Mouse (Mus musculus): ENCODE data around the gene Anapc11.
"Not testable (repeated sequence)": the region's sequence is repeated elsewhere in the genome, so short reads cannot be mapped to it uniquely, and the experiment has no call there.

The Anapc11 gene

GRCm38 (mm10) chr11:120598283-120598989, at the start of gene Anapc11, which contains the start of gene Alyref:
Anapc11 (plus strand) TSS chr11:120598421.
Alyref (minus strand) TSS chr11:120598365.
- DNase-seq (ENCODE audit: low read depth, low spot score), result peak; percentile 99

GRCm38 (mm10) chr11:120548786-120549167, 49.4 kb upstream of the Anapc11 start:
- no peak for DNase-seq (ENCODE audit: low read depth, low spot score)

GRCm38 (mm10) chr11:120549168-120549945, 48.9 kb upstream of the Anapc11 start, which contains the start of gene Mcrip1:
Mcrip1 (minus strand) TSS chr11:120549727.
- peak; percentile 94 for DNase-seq (ENCODE audit: low read depth, low spot score)

- no peak for DNase-seq (ENCODE audit: low read depth, low spot score)
Observed at GRCm38 (mm10) chr11:120549986-120550809, 48.0 kb upstream of the Anapc11 start.

- DNase-seq (ENCODE audit: low read depth, low spot score), result no peak
Observed at GRCm38 (mm10) chr11:120550810-120551440, 47.3 kb upstream of the Anapc11 start, which contains the start of gene Ppp1r27. Ppp1r27 (minus strand) TSS chr11:120551132.

- DNase-seq (ENCODE audit: low read depth, low spot score), result no peak
Observed at GRCm38 (mm10) chr11:120552736-120553135, 45.5 kb upstream of the Anapc11 start.

- DNase-seq (ENCODE audit: low read depth, low spot score), result no peak
Observed at GRCm38 (mm10) chr11:120554834-120555233, 43.4 kb upstream of the Anapc11 start.

GRCm38 (mm10) chr11:120555260-120555659, 43.0 kb upstream of the Anapc11 start:
- DNase-seq (ENCODE audit: low read depth, low spot score), result no peak

- not testable (repeated sequence) for DNase-seq (ENCODE audit: low read depth, low spot score)
Observed at GRCm38 (mm10) chr11:120558843-120559242, 39.4 kb upstream of the Anapc11 start.

- DNase-seq (ENCODE audit: low read depth, low spot score), result no peak
Observed at GRCm38 (mm10) chr11:120560952-120561728, 37.1 kb upstream of the Anapc11 start.

- DNase-seq (ENCODE audit: low read depth, low spot score), result no peak
Observed at GRCm38 (mm10) chr11:120562949-120563348, 35.3 kb upstream of the Anapc11 start.

GRCm38 (mm10) chr11:120565114-120565513, 33.1 kb upstream of the Anapc11 start:
- no peak for DNase-seq (ENCODE audit: low read depth, low spot score)

GRCm38 (mm10) chr11:120568324-120568723, 29.9 kb upstream of the Anapc11 start:
- no peak for DNase-seq (ENCODE audit: low read depth, low spot score)

- no peak for DNase-seq (ENCODE audit: low read depth, low spot score)
Observed at GRCm38 (mm10) chr11:120571122-120571521, 27.1 kb upstream of the Anapc11 start.

- no peak for DNase-seq (ENCODE audit: low read depth, low spot score)
Observed at GRCm38 (mm10) chr11:120571754-120572416, 26.3 kb upstream of the Anapc11 start.

GRCm38 (mm10) chr11:120572417-120572751, 25.8 kb upstream of the Anapc11 start:
- DNase-seq (ENCODE audit: low read depth, low spot score), result no peak

GRCm38 (mm10) chr11:120572752-120573584, 25.3 kb upstream of the Anapc11 start, which contains the start of gene P4hb:
P4hb (minus strand) TSS chr11:120573253.
- peak; percentile 100 for DNase-seq (ENCODE audit: low read depth, low spot score)

- peak; percentile 87 for DNase-seq (ENCODE audit: low read depth, low spot score)
Observed at GRCm38 (mm10) chr11:120573585-120574277, 24.5 kb upstream of the Anapc11 start.

GRCm38 (mm10) chr11:120574278-120574600, 24.0 kb upstream of the Anapc11 start:
- no peak for DNase-seq (ENCODE audit: low read depth, low spot score)
